Mouse (Mus musculus): Measurements from ENCODE around the gene Ppp2r5c. TPM values are rescaled to one million over a fixed set of nuclear protein-coding genes. Genes with fewer than 3 reads are reported as not detected.

The Ppp2r5c gene
- polyA plus RNA-seq, 1 experiment from 2014 or later: 72.1 TPM

DNA sequence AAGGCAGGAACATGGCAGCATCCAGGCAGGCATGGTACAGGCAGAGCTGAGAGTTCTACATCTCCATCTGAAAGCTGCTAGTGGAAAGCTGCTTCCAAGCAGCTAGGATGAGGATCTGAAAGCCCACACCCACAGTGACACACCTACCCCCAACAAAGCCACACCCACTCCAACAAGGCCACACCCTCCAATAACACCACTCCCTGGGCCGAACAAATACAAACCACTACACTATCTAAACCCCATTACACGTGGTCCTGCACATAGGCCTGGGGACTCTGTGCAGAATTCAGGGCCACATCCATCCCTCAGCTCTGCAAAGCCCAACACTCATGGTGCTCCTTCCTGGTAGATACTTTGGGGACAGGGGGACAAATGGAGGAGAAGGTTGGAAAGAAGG is 27.0 kb upstream of the Ppp2r5c start:
- ChIA-PET POLR2A (no interaction called here), CTCF (interaction anchor here (0.7 to 1.0 kb wide), 2 partner anchors 10 to 419 kb away, joined by 3 read pairs; no protein-coding TSS in a partner anchor)
- ATAC-seq (no peak), DNase-seq (ENCODE audit: low read depth, low spot score) (no peak)
- in situ Hi-C loops (cut with MboI; ENCODE audit: low pct_unique_long_range_greater_than_20kb): loop anchor here (5.0 kb wide), 2 partner anchors 422 to 1087 kb away; partner anchors contain the start of gene Mok
- no peaks in the 10 kb centered on the region for H3K27me3 ChIP-seq
- no peak for TF ChIP-seq CTCF (IDR thresholded peaks at IDR 0.05)

DNA sequence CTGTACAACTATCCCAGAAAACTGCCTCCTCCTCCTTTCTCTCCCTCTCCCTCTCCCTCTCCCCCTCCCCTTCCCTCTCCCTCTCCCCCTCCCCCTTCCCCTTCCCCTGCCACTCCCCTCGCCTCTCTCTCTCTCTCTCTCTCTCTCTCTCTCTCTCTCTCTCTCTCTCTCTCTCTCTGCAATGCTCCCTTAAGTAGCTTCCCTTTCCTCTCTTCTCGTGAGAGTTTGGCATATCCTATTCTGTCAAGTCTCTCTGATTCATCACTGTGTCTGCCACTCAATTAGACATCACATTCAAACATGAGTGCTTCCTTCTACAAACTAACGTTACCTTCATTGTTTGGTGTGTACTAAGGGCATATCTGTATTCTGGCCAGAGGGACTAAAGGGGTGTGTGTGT is 25.6 kb upstream of the Ppp2r5c start:
- in situ Hi-C loops (cut with MboI; ENCODE audit: low pct_unique_long_range_greater_than_20kb): no loop called here
- ChIA-PET POLR2A (no interaction called here), CTCF (interaction anchor here (1.2 kb wide), 1 partner anchor 282 kb away, joined by 4 read pairs; no protein-coding TSS in a partner anchor)
- H3K27me3 ChIP-seq: no peaks in the 10 kb centered on the region
- ATAC-seq: no peak
- no peak for TF ChIP-seq CTCF (IDR thresholded peaks at IDR 0.05)
- no peak for DNase-seq (ENCODE audit: low read depth, low spot score)

DNA sequence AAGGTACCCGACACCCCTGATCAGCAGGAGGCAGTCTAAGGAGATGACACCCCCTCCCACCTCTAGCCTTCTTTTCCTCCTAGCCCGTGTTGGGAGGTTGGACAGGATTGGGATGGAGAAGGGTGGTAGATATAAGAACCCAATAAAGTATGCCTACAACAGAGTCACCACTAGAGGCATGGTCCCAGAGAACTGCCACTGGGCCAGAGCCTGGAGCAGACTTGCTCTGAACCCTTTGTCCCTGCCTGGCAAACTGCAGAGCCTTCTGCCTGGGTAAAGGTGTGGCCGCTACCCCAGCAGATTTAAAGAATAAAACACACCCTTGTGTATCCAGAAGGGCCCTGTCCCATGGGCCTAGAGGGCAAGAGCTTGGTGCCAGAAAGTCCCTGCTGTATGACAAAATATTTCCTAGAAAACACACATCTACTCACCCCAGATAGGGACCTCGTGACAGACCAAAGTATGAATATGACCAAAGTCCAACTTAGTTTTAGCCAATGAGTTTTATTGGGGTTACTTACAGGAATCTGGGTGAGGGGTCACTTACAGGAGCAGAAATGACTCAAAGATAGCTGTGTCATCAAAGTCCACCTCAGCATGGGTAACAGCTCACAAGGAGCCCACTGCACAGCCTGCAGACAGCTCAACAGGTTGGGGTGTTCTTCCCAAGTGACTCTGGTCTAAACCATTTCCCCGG is 22.8 kb upstream of the Ppp2r5c start:
- TF ChIP-seq CTCF (IDR thresholded peaks at IDR 0.05): no peak
- in situ Hi-C loops (cut with MboI; ENCODE audit: low pct_unique_long_range_greater_than_20kb): no loop called here
- ChIA-PET CTCF (interaction anchor here (0.7 to 1.5 kb wide), 2 partner anchors 14 to 16 kb away, joined by 3 read pairs; no protein-coding TSS in a partner anchor), POLR2A (no interaction called here)
- ATAC-seq (no peak), DNase-seq (ENCODE audit: low read depth, low spot score) (no peak)
- no peaks in the 10 kb centered on the region for H3K27me3 ChIP-seq

DNA sequence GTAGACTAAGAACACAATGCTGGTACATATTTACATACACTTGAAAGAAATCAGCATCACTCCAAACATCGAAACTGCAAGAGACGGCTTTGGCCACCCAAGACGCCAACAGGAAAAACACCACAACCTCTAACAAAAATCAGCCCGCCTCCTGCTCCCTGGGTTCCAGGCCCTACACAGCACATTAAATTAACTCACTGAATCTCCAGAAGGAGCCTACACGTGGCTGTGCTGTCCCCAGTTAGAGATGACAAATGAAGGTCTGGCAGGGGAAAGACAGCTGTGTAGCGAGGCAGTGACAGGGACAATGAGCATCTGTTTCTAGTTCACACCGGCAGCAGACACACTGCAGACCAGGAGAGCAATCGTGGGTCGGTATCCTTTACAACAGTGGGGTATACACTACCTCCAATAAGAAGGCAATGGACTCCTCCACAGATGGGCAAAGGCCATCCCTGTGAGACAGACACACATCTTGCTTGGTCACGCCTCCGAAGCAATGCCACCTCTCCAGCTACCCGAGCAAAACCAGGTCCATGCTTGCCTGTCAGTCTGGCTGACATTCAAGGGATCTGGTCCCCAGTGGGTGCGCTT is 20.4 kb upstream of the Ppp2r5c start:
- DNase-seq (ENCODE audit: low read depth, low spot score) (no peak), ATAC-seq (no peak)
- TF ChIP-seq CTCF (IDR thresholded peaks at IDR 0.05): no peak
- in situ Hi-C loops (cut with MboI; ENCODE audit: low pct_unique_long_range_greater_than_20kb): no loop called here
- H3K27me3 ChIP-seq: no peaks in the 10 kb centered on the region
- CTCF ChIA-PET: no interaction called here
- POLR2A ChIA-PET: no interaction called here

DNA sequence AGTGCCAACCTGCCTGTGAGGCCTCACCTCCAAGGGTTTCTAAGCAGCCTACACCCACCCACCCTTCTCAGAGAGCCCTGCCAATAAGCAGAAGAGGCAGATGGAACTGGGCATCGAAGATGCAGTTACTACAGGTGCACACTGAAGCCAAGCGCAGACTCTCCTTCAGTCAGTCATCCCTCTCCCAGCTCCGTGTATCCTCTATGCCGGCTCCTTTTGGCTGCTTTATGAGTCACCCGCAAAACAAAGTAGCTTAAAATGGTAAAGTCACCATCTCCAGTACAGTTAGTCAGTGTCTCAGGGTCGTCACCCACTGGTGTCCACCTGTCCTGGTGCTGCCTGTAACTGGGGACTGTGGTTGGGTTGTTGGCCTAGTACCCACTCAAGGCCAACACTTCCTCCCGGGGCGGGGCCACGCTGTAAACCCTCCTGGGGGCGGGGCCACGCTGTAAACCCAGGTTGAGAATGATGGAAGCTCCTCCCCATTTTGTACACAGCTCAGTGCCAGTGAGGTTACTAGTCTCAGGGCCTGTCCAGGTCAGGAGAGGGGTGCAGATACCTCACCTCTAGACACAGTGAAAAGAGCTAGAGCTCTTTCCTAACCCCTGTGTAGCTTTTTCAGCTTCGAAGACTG is 17.5 kb upstream of the Ppp2r5c start:
- no peaks in the 10 kb centered on the region for H3K27me3 ChIP-seq
- DNase-seq (ENCODE audit: low read depth, low spot score) (no peak), ATAC-seq (no peak)
- ChIA-PET CTCF (interaction anchor here (1.0 to 1.1 kb wide), 2 partner anchors 9 to 10 kb away, joined by 3 read pairs; no protein-coding TSS in a partner anchor), POLR2A (no interaction called here)
- in situ Hi-C loops (cut with MboI; ENCODE audit: low pct_unique_long_range_greater_than_20kb): no loop called here
- no peak for TF ChIP-seq CTCF (IDR thresholded peaks at IDR 0.05)

DNA sequence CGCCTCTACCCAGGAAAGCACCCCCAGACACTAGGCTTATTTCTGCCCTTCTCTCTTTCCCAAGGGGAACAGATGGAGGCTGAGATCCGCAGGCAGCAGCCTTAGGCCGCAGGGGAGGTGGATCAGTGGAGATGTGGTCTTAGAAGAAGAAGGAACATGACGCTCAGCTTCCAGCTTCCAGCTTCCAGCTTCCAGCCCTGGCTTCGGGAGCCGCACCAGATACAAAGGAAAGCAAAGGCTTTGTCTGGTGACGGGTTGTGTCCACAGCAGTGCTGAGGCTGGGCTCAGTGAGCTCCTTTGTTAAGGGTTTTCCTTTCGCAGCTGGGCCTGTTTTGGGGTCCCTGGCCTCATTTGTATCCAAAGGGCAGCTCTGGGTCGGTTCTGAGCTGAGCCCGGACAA is 16.9 kb upstream of the Ppp2r5c start:
- no peak for ATAC-seq
- CTCF ChIA-PET: interaction anchor here (1.0 to 1.1 kb wide), 2 partner anchors 10 to 11 kb away, joined by 3 read pairs; no protein-coding TSS in a partner anchor
- no peak for TF ChIP-seq CTCF (IDR thresholded peaks at IDR 0.05)
- POLR2A ChIA-PET: no interaction called here
- H3K27me3 ChIP-seq: no peaks in the 10 kb centered on the region
- in situ Hi-C loops (cut with MboI; ENCODE audit: low pct_unique_long_range_greater_than_20kb): no loop called here
- DNase-seq (ENCODE audit: low read depth, low spot score): no peak

GRCm38 (mm10) chr12:110431805-110432204 is 15.1 kb upstream of the Ppp2r5c start:
- in situ Hi-C loops (cut with MboI; ENCODE audit: low pct_unique_long_range_greater_than_20kb): no loop called here
- ATAC-seq: no peak
- H3K27me3 ChIP-seq: no peaks in the 10 kb centered on the region
- ChIA-PET CTCF (no interaction called here), POLR2A (no interaction called here)
- TF ChIP-seq CTCF (IDR thresholded peaks at IDR 0.05): no peak
- no peak for DNase-seq (ENCODE audit: low read depth, low spot score)

GRCm38 (mm10) chr12:110436638-110437366 is 10.1 kb upstream of the Ppp2r5c start:
- ATAC-seq (no peak), DNase-seq (ENCODE audit: low read depth, low spot score) (no peak)
- CTCF ChIA-PET: no interaction called here
- H3K27me3 ChIP-seq: peaks cover 6% of the 10 kb centered on the region
- no peak for TF ChIP-seq CTCF (IDR thresholded peaks at IDR 0.05)
- POLR2A ChIA-PET: interaction anchor here (1.1 kb wide), 1 partner anchor 10 kb away, joined by 4 read pairs; the partner anchor contains the start of gene Ppp2r5c
- in situ Hi-C loops (cut with MboI; ENCODE audit: low pct_unique_long_range_greater_than_20kb): no loop called here

DNA sequence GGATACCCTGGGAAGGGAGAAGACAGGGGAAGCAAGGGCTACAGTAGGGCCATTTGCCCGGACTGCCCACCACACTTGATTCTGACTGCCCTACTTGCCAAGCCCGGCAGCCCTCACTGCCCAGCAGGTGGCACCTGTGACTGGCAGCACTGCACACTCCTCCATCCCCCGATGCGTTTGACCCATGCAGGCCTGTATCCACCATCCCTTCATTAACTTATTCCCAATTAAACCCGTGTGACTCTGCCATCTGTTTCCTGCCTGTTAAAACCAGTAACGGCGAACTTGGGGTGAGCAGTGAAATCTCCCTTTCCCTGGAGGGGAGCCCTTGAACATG is 9.6 kb upstream of the Ppp2r5c start:
- ChIA-PET POLR2A (interaction anchor here (1.1 kb wide), 1 partner anchor 9 kb away, joined by 4 read pairs; the partner anchor contains the start of gene Ppp2r5c), CTCF (no interaction called here)
- DNase-seq (ENCODE audit: low read depth, low spot score): no peak
- TF ChIP-seq CTCF (IDR thresholded peaks at IDR 0.05): no peak
- peaks cover 6% of the 10 kb centered on the region for H3K27me3 ChIP-seq
- in situ Hi-C loops (cut with MboI; ENCODE audit: low pct_unique_long_range_greater_than_20kb): no loop called here
- no peak for ATAC-seq

DNA sequence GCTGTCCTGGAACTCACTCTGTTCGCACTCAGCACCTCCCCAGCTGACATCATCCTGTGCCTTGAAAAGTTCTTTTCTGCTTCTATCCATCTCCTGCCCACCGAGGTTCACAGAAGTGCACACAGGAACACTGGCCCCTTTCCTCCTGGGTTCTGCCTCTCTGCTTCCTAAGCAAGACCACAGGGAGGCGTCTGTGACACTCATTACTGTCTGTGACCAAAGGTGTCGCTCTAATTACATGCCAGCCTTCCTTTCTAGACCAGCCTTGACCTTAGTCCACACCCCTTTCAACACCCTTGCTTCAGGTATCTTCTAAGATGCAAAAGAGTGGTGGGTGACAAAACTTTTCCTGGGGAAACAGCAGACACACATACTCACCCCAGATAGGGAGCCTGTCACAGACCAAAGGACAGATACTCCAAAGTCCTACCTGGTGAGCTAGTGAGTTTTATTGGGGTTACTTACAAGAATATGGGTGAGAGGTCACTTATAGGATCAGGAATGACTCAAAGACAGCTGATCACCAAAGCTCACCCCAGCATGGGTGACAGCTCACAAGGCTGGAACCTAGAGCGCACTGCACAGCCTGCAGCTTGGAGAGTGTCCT is 8.4 kb upstream of the Ppp2r5c start:
- ATAC-seq (no peak), DNase-seq (ENCODE audit: low read depth, low spot score) (no peak)
- TF ChIP-seq CTCF (IDR thresholded peaks at IDR 0.05): no peak
- in situ Hi-C loops (cut with MboI; ENCODE audit: low pct_unique_long_range_greater_than_20kb): no loop called here
- POLR2A ChIA-PET: interaction anchor here (0.6 kb wide), 1 partner anchor 10 kb away, joined by 6 read pairs; no protein-coding TSS in a partner anchor
- CTCF ChIA-PET: interaction anchor here (1.0 kb wide), 1 partner anchor 14 kb away, joined by 3 read pairs; no protein-coding TSS in a partner anchor
- peaks cover 15% of the 10 kb centered on the region for H3K27me3 ChIP-seq
